Mouse (Mus musculus) gastrocnemius, adult 18-20 months (tissue): ENCODE measurements around the gene Mterf1a. TPM values are rescaled to one million over a fixed set of nuclear protein-coding genes. Genes with fewer than 3 reads are reported as not detected.
A peak's percentile ranks its signal among the peaks of the same experiment; 100 is the strongest.
"Not testable (repeated sequence)": the region's sequence is repeated elsewhere in the genome, so short reads cannot be mapped to it uniquely, and the experiment has no call there.

ENCODE experiments used
- DNase-seq: peaks from one replicate; pipeline ENCODE4 v3.0.0; 2021; ENCODE audit warnings: low spot score
- long read RNA-seq, 2 experiments: library from polyadenylated mRNA; stranded (forward); transcript quantifications; one replicate each; pipeline ENCODE4 v2.0.0; 2021
- total RNA-seq, 2 experiments: library from RNA; stranded (reverse); gene quantifications; 2 replicates each; pipeline ENCODE4 v1.2.3; 2021

The Mterf1a gene
- 1 to 10 TPM; 1.0 to 1.9 TPM for total RNA-seq
- long read RNA-seq, experiment 1, partial matches to known transcripts = 0 of 1 reads
- long read RNA-seq, experiment 1, other reads (novel, unspliced or antisense) = 0 of 1 reads
- long read RNA-seq, experiment 2, partial matches to known transcripts = 0 of 3 reads
- long read RNA-seq, experiment 2, other reads (novel, unspliced or antisense) = 0 of 3 reads

- DNase-seq = peak; percentile 14
These were observed at the start of gene Mterf1a for GRCm38 (mm10) chr5:3893459-3894293. Mterf1a (minus strand) TSS chr5:3893933.

- not testable (repeated sequence) for DNase-seq
These were observed 49.4 kb upstream of the Mterf1a start for GRCm38 (mm10) chr5:3943169-3943568.

GRCm38 (mm10) chr5:3941240-3941639, 47.5 kb upstream of the Mterf1a start:
- no peak for DNase-seq

- DNase-seq = no peak
These were observed 45.6 kb upstream of the Mterf1a start for GRCm38 (mm10) chr5:3939335-3939734.

- no peak for DNase-seq
These were observed 45.2 kb upstream of the Mterf1a start for GRCm38 (mm10) chr5:3938905-3939304.

GRCm38 (mm10) chr5:3935778-3936554, 42.2 kb upstream of the Mterf1a start:
- no peak for DNase-seq

GRCm38 (mm10) chr5:3935266-3935665, 41.5 kb upstream of the Mterf1a start:
- DNase-seq = no peak

- no peak for DNase-seq
These were observed 39.8 kb upstream of the Mterf1a start for GRCm38 (mm10) chr5:3933551-3933950.

- DNase-seq = no peak
These were observed 37.9 kb upstream of the Mterf1a start for GRCm38 (mm10) chr5:3931636-3932035.

- no peak for DNase-seq
These were observed 37.0 kb upstream of the Mterf1a start for GRCm38 (mm10) chr5:3930760-3931159.

- peak; percentile 44 for DNase-seq
These were observed 34.9 kb upstream of the Mterf1a start for GRCm38 (mm10) chr5:3928690-3929046.

GRCm38 (mm10) chr5:3927801-3928689, 34.3 kb upstream of the Mterf1a start, which contains the start of gene Akap9:
Akap9 (plus strand) TSS chr5:3928054.
- DNase-seq = peak; percentile 61

GRCm38 (mm10) chr5:3926666-3927065, 32.9 kb upstream of the Mterf1a start:
- DNase-seq = no peak

- DNase-seq = no peak
These were observed 28.6 kb upstream of the Mterf1a start for GRCm38 (mm10) chr5:3922350-3922749.

- no peak for DNase-seq
These were observed 11.7 kb upstream of the Mterf1a start for GRCm38 (mm10) chr5:3905471-3905870.

- not testable (repeated sequence) for DNase-seq
These were observed 524 bp upstream of the Mterf1a start for GRCm38 (mm10) chr5:3894294-3894619.

- DNase-seq = no peak
These were observed 4.5 kb downstream of the Mterf1a start for GRCm38 (mm10) chr5:3889201-3889600.

GRCm38 (mm10) chr5:3886862-3887261, 6.9 kb downstream of the Mterf1a start:
- not testable (repeated sequence) for DNase-seq

- DNase-seq = no peak
These were observed 20.2 kb downstream of the Mterf1a start for GRCm38 (mm10) chr5:3873485-3873884.

- no peak for DNase-seq
These were observed 21.4 kb downstream of the Mterf1a start for GRCm38 (mm10) chr5:3872348-3872747.

GRCm38 (mm10) chr5:3870161-3870560, 23.6 kb downstream of the Mterf1a start:
- DNase-seq = no peak
